In genomic region chr2:22822293-22822692, GRCm38 (mm10) we compare ENCODE assay signal across 24 mouse cellular contexts. TPM values are rescaled to one million over a fixed set of nuclear protein-coding genes. Genes with fewer than 3 reads are reported as not detected.
A peak's percentile ranks its signal among the peaks of the same experiment; 100 is the strongest.
DNase-seq lines count a peak whose midpoint lies in the region; ATAC-seq lines count a peak whose summit lies in the region.
"Had no signal": no experiment of that assay in that cellular context is flagged by ENCODE, and none has a peak within 500 bp of the region (broad histone marks: within the 10 kb centered on the region; RNA-seq: fewer than 3 reads in every experiment).

No protein-coding gene starts in this region.

- DNase-seq in 3134 (ENCODE audit: extremely low read depth, insufficient read length, low spot score) (peak; percentile 46), A20 (ENCODE audit: low read depth, low spot score) (peak; percentile 24), adipocyte (ENCODE audit: low spot score) (peak; percentile 14)
- DNase-seq in lung, postnatal 10 days: no peak
- DNase-seq in kidney, adult 18-20 months: no peak
- DNase-seq: adrenal gland, postnatal 25 days; cerebellum, adult 2 months; gastrocnemius, postnatal 10 days; kidney, adult 2 months; kidney, postnatal 14 days; liver, embryonic 13.5 days; right cerebral cortex, postnatal 14 days; thymus, adult 2 months had no signal

- H3K4me2 ChIP-seq in midbrain, embryonic 13.5 days (replicated peaks): no peak overlapping the region
- H3K4me2 ChIP-seq: embryonic facial prominence, embryonic 12.5 days; hindbrain, embryonic 12.5 days; limb, embryonic 13.5 days; liver, embryonic 13.5 days; lung, embryonic 15.5 days; midbrain, embryonic 15.5 days; stomach, embryonic 15.5 days had no signal

- H3K27ac ChIP-seq in midbrain, embryonic 13.5 days: no peak overlapping the region
- H3K27ac ChIP-seq: embryonic facial prominence, embryonic 12.5 days; hindbrain, embryonic 12.5 days; limb, embryonic 13.5 days; liver, embryonic 13.5 days; lung, embryonic 15.5 days; midbrain, embryonic 15.5 days; stomach, embryonic 15.5 days had no signal

- H3K4me1 ChIP-seq in midbrain, embryonic 13.5 days (replicated peaks): no peaks in the 10 kb centered on the region
- H3K4me1 ChIP-seq: embryonic facial prominence, embryonic 12.5 days; hindbrain, embryonic 12.5 days; limb, embryonic 13.5 days; liver, embryonic 13.5 days; lung, embryonic 15.5 days; midbrain, embryonic 15.5 days; stomach, embryonic 15.5 days had no signal

- no peaks in the 10 kb centered on the region for H3K27me3 ChIP-seq in midbrain, embryonic 13.5 days
- H3K27me3 ChIP-seq: CH12.LX; embryonic facial prominence, embryonic 12.5 days; hindbrain, embryonic 12.5 days; limb, embryonic 13.5 days; liver, embryonic 13.5 days; lung, embryonic 15.5 days; megakaryocyte, embryonic 14.5 days; midbrain, embryonic 15.5 days; stomach, embryonic 15.5 days had no signal

- ATAC-seq in megakaryocyte, adult 5-6 weeks (ENCODE audit: poor library complexity, severe bottlenecking): peak; percentile 73
- ATAC-seq in midbrain, embryonic 13.5 days: no peak
- ATAC-seq: forebrain, embryonic 14.5 days; midbrain, embryonic 15.5 days had no signal

- WGBS in midbrain, embryonic 13.5 days: 75% methylated on average over 2 of the region's 2 CpGs

- no peaks in the 10 kb centered on the region for H3K36me3 ChIP-seq in midbrain, embryonic 13.5 days
- H3K36me3 ChIP-seq: embryonic facial prominence, embryonic 12.5 days; hindbrain, embryonic 12.5 days; limb, embryonic 13.5 days; lung, embryonic 15.5 days; midbrain, embryonic 15.5 days; stomach, embryonic 15.5 days had no signal

- no peaks in the 10 kb centered on the region for H3K9me3 ChIP-seq in midbrain, embryonic 13.5 days
- H3K9me3 ChIP-seq: embryonic facial prominence, embryonic 12.5 days; hindbrain, embryonic 12.5 days; limb, embryonic 13.5 days; liver, embryonic 13.5 days; lung, embryonic 15.5 days; megakaryocyte, embryonic 14.5 days; midbrain, embryonic 15.5 days; stomach, embryonic 15.5 days had no signal

- no peak overlapping the region for H3K9ac ChIP-seq in midbrain, embryonic 13.5 days (replicated peaks)
- H3K9ac ChIP-seq: embryonic facial prominence, embryonic 12.5 days; hindbrain, embryonic 12.5 days; limb, embryonic 13.5 days; liver, embryonic 13.5 days; lung, embryonic 15.5 days; midbrain, embryonic 15.5 days; stomach, embryonic 15.5 days had no signal

- no peak overlapping the region for H3K4me3 ChIP-seq in midbrain, embryonic 13.5 days (replicated peaks)
- H3K4me3 ChIP-seq: embryonic facial prominence, embryonic 12.5 days; hindbrain, embryonic 12.5 days; limb, embryonic 13.5 days; liver, embryonic 13.5 days; lung, embryonic 15.5 days; megakaryocyte, embryonic 14.5 days; midbrain, embryonic 15.5 days; stomach, embryonic 15.5 days had no signal

RNA-seq across cellular contexts. Expression of gene Apbb1ip, which starts 48.4 kb away (rescaled TPM):
- total RNA-seq in megakaryocyte, adult 5-6 weeks (2015): 194 and 206 TPM in 2 replicates
- 27.6 and 49.7 TPM in 2 replicates for total RNA-seq in megakaryocyte, adult 5-6 weeks (2017)
- 1.0 TPM in 2 replicates for polyA plus RNA-seq in midbrain, embryonic 13.5 days (2015; fragmentation: Nextera tagmentation; extraction: Ambion mirVana)

Comparison
In these comparisons a context has a peak if more than half of its experiments do, and no peak if none do; other contexts are left out.
1. DNase-seq: peak in 3134 (single experiment), A20 (single experiment) and adipocyte (single experiment); none in lung, postnatal 10 days (single experiment) and kidney, adult 18-20 months (single experiment).